Mouse (Mus musculus) MEL (cell line): Measurements from ENCODE around the gene Stab1.

Experiments used
- CHD1 ChIP-seq: IDR thresholded peaks from 2 replicates; pipeline ENCODE4 v1.6.1; 2012; ENCODE audit warnings: low read depth, mild to moderate bottlenecking, inconsistent platforms, low read length, improper control_type of control experiment
- CHD2 ChIP-seq: IDR thresholded peaks from 2 replicates; pipeline ENCODE4 v1.6.1; 2011; ENCODE audit warnings: low read length, improper control_type of control experiment
- CTCF ChIP-seq, 3 experiments: IDR thresholded peaks in 2 of 3; conservative IDR thresholded peaks in 1 of 3; 2 replicates each; pipeline ENCODE4 v1.5.1; 2011 to 2012; ENCODE audit warnings: low read length in 3 of 3, low read depth in 2 of 3, mild to moderate bottlenecking in 2 of 3, improper control_type of control experiment in 1 of 3, inconsistent platforms in 1 of 3, mixed read lengths in 1 of 3, moderate library complexity in 1 of 3; ENCODE audit not compliant: control insufficient read depth in 1 of 3, insufficient read depth in 1 of 3, poor library complexity in 1 of 3, severe bottlenecking in 1 of 3
- EP300 ChIP-seq, 2 experiments: IDR thresholded peaks; 2 replicates each; pipeline ENCODE4 v1.6.1; 2011; ENCODE audit warnings: improper control_type of control experiment in 2 of 2, low read length in 2 of 2, low read depth in 1 of 2, mild to moderate bottlenecking in 1 of 2
- ETS1 ChIP-seq: IDR thresholded peaks from 2 replicates; pipeline ENCODE4 v1.6.1; 2012; ENCODE audit warnings: low read depth, mild to moderate bottlenecking, inconsistent platforms, low read length, improper control_type of control experiment, moderate library complexity
- KAT2A ChIP-seq: conservative IDR thresholded peaks from 2 replicates; pipeline ENCODE4 v1.6.1; 2012; ENCODE audit warnings: low read depth, low read length, improper control_type of control experiment, inconsistent platforms
- NELFE ChIP-seq: IDR thresholded peaks from 2 replicates; pipeline ENCODE4 v1.6.1; 2011; ENCODE audit warnings: low read depth, low read length, improper control_type of control experiment
- POLR2A ChIP-seq, 2 experiments: IDR thresholded peaks; 2 replicates each; pipeline ENCODE4 v1.6.1; 2011 to 2012; ENCODE audit warnings: low read length in 2 of 2, mild to moderate bottlenecking in 2 of 2, control low read depth in 1 of 2, improper control_type of control experiment in 1 of 2, low read depth in 1 of 2, moderate library complexity in 1 of 2; ENCODE audit not compliant: control insufficient read depth in 1 of 2, insufficient read depth in 1 of 2, poor library complexity in 1 of 2
- SMC3 ChIP-seq: IDR thresholded peaks from 2 replicates; pipeline ENCODE4 v1.6.1; 2011; ENCODE audit warnings: low read depth, low read length, improper control_type of control experiment
- TAL1 ChIP-seq: IDR thresholded peaks from 2 replicates; pipeline ENCODE4 v1.6.1; 2012; ENCODE audit warnings: mild to moderate bottlenecking, inconsistent platforms, low read length, moderate library complexity, mixed read lengths
- ZNF384 ChIP-seq: IDR thresholded peaks from 2 replicates; pipeline ENCODE4 v1.6.1; 2012; ENCODE audit warnings: low read depth, mild to moderate bottlenecking, inconsistent platforms, low read length, improper control_type of control experiment

DNA sequence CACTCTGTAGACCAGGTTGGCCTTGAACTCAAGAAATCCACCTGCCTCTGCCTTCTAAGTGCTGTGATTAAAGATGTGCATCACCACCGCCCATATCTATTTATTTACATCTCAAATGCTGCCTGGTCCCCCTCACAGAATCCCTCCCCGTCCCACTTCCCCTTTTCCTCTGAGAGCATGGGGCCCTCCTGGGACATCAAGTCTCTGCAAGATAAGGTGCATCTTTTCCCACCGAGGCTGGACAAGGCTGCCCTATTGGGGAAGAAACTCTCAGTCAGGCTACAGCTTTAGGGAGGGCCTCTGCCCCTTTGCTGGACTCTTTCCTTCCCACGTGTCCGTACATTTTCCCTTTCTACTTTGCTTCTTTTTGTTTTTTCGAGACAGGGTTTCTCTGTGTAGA, 1.1 kb upstream of the Stab1 start:
- no peak for TF ChIP-seq POLR2A (IDR thresholded peaks at IDR 0.05; ENCODE audit: control insufficient read depth in 1 of 2, insufficient read depth in 1 of 2, low read depth in 1 of 2, low read length in 2 of 2, poor library complexity in 1 of 2)
- no peak for TF ChIP-seq CTCF (IDR thresholded peaks at IDR 0.05 in 2 of 3, conservative IDR thresholded peaks at IDR 0.05 in 1 of 3; ENCODE audit: control insufficient read depth in 1 of 3, insufficient read depth in 1 of 3, low read depth in 2 of 3, low read length in 3 of 3, poor library complexity in 1 of 3, severe bottlenecking in 1 of 3)
- TF ChIP-seq ETS1, result no peak
- TF ChIP-seq ZNF384, result no peak
- no peak for TF ChIP-seq SMC3
- TF ChIP-seq NELFE, result no peak
- peak; percentile 36 to 48; a peak in 2 of 4 replicates for TF ChIP-seq EP300 (IDR thresholded peaks at IDR 0.05; ENCODE audit: low read depth in 1 of 2, low read length in 2 of 2)
- no peak for TF ChIP-seq TAL1
- TF ChIP-seq CHD2, result no peak
- no peak for TF ChIP-seq KAT2A
- no peak for TF ChIP-seq CHD1
